Mouse (Mus musculus): ENCODE data around the gene Il4i1.

Gene Il4i1

DNA sequence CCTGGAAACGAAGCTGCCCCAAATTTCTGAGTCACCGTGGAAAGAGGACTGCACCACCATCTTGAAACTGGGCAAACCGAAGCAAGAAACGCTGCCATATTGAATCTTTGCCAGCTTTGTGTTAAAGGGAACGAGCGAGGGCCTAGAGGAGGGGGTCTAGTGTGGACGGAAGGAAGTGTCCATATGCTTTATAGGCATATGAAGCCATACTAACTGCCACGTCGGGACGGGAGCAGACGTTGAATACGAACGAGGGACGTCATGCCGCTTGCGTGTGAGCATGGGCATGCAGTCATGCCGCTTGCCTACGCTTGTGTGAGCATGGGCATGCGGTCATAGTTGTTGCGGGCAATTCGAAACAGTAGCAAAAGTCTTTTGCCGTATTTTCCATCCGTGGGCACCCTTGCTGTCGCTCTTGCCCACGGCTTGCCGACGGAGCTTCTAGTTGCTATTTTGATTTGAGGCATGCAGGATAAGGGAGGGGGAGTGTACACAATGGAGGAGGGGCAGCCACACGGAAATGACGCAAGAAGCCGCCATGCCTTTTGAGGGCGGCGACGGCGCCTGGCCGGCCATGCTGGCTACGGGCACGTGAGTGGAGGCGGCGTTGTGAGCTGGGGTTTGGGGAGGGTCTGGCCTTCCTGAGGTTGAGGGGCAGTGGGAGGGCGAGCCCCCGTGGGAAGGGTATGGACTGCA, 33.4 kb downstream of the Il4i1 start:
- DNase-seq (ENCODE audit: low read depth): peak; percentile 81

DNA sequence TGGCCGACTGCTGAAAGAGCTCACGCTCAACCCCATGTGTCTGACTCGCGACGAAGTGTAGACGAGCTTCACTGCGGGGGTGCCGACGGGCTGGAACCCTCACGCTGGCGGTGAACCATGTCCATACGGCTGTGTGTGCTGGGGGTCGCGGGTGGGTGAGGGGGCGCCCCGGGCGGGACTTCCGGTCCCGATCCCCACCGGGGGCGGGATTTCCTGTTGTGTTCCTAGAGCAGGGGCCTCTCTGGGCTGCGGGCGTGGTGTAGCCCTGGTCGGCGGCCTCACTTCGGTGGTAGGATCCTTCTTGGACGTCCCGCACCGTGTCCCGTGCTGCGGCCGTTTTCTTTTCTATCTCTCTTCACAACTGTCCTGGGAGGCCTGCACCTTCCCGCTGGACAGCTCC, 34.0 kb downstream of the Il4i1 start:
- no peak for DNase-seq (ENCODE audit: low read depth)

DNA sequence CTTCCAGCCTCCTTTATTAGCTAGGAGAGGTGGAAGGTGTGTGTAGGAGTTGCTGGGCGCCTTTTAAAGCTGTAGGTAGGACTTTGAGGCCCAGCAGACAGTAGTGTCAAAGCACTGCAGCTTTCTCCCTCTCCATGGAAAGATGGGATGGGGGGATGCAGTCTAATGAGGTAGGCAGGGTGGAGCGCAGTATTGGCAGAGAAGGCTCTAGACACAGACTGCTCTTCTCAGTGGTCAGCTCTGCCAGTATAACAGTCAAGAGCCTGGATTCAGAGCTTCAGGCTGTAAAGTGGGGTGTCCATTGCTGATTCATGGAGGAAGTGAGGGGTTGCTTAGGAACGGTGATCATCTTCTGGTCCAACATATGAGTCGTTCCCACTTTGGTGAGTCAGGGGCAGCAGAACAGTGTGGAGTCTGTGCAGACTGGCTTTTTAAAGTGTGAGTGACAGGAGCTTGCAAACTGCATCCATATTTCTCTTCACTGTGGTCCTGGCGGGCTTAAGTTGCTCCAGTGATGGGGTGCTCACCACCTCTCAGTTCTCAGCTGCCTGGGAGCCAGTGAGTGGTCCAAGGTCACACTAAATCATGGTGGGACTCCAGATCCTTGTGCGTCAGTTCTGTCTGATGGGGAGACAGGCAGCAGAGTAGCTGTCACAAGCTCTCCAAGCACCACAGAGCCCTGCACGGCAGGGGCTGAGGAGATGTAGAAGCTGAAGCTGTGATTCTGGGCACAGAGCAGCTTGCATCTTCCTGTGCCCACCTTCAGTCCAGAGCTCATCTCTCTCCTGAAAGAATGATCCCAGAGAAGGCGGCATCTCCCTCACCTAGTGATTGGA, 34.8 kb downstream of the Il4i1 start:
- no peak for DNase-seq (ENCODE audit: low read depth)

DNA sequence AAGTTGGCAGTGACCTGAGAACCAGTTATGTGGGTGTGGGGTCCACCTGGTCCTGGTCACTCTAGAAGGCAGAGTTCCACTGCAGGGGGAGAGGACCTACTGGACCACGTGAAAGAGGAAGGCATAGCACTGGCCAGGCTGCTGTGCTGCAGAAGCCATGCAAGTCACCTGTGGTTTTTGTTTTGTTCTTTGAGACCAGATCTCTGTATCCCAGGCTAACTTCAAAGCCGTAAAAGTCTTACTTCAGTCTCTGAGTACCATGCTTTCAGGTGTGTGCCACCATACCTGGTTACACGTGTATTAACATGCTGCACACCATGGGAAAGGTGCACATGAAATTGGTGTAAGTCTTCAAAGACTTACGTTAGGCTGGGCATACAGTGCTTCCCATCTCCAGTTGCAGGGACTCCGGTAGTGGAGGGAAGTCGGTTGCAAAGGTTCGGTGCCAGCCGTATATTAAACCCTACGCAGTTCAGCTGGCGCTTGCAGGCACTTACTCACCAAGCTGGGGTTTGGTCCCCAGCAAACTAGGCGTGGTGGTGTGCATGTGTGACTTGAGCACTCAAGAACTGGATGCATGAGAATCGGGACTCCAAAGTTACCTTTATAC, 35.5 kb downstream of the Il4i1 start:
- DNase-seq (ENCODE audit: low read depth): no peak

DNA sequence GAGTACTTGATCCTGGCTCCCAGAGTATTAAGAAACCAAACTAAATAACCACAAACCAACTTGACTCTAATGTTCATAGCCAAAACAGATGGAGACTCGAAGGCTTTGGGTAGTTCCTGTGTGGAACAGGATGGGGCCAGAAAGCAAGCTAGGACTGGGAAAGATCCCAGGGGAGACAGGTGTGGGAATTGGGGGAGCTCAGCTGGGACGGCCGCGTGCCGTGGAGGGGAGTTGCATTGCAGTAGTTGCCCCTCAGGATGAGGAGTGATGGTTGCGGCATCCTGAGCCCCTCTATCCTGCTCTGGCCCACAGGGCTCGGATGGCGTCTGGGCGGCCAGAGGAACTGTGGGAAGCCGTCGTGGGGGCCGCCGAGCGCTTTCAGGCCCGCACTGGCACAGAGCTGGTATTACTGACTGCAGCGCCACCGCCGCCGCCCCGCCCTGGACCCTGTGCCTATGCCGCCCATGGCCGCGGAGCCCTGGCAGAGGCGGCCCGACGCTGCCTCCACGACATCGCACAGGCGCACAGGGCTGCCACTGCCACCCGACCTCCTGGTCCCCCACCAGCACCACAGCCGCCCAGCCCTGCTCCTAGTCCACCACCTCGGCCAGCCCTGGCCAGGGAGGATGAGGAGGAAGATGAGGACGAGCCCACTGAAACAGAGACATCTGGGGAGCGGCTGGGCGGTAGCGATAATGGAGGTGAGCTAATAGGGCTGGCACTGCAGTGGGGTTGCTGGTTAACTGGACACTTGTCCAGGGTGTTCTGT, 36.3 kb downstream of the Il4i1 start:
- no peak for DNase-seq (ENCODE audit: low read depth)

DNA sequence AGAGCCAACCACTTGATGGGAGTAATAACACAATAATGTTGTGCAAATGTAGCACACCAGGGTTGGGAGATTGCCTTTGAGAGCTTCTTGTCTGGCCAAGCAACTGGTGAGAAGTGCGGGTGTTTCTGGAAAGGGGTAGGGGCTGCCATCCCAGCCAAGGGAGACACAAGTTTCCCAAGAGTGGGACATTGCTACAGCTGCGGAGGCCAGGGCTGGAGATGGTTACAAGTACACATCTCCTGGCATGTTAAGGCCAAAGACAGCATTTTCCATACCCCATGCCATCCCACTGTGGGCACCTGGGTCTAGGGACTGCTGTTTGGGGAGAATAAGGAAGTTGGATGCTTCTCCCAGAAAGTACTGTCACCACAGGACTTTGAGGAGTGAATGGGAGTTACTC, 36.9 kb downstream of the Il4i1 start:
- no peak for DNase-seq (ENCODE audit: low read depth)

DNA sequence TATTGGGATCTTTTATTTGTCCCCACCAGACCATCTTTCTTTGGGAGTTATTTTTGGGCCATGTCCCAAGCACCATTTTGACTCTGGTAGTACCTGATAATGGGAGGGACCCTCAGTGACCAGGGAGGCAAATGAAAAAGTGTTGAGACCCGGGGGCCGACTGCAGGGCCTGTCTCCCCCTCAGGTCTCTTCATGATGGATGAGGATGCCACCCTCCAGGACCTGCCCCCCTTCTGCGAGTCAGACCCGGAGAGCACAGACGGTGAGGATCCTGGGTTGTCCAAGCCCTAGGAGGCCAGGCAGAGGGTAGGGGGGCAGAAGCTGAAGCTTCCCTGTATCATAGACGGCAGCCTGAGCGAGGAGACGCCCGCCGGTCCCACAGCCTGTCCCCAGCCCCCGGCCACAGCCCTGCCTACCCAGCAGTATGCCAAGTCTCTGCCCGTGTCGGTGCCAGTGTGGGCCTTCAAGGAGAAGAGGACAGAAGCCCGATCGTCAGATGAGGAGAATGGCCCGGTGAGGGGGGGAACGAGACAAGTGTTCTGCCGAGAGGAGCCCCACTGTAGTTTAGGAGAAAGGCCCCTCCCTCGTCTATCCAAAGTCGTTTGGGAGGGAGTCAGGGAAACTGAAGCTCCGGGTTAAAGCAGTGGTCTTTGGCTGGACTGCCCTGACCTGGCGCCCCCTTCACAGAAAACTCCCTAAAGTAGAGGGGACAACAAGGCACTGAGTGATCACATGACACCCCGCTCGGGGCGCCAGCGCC, 37.6 kb downstream of the Il4i1 start:
- no peak for DNase-seq (ENCODE audit: low read depth)

DNA sequence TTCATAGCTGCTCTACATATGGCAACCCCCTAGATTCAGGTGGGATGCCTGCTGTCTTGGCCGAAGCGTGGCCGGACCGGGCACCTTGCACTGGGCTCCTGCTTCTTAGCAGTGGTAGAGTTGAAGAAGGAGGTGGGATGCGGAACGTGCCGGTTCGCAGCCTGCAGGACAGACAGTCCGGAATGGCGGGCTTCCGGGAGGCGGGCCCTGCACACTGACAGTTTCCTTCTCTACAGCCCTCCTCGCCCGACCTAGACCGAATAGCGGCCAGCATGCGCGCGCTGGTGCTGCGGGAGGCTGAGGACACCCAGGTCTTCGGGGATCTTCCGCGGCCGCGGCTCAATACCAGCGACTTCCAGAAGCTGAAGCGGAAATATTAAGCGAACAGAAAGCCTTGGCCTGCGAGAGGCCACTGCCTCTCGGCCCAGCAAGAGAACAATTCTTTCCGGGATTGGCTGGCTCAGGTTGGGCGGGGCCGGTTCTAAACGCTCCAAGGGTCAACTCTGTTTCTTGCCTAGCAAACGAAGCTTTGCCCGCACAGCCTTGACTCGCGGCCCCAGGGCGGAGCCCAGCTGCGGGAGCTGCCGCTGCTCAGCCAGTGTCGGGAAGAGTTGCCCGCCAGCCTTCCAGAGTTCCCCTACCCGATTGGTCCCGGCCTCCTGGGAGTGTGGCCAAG, 38.3 kb downstream of the Il4i1 start:
- peak; percentile 58 for DNase-seq (ENCODE audit: low read depth)

DNA sequence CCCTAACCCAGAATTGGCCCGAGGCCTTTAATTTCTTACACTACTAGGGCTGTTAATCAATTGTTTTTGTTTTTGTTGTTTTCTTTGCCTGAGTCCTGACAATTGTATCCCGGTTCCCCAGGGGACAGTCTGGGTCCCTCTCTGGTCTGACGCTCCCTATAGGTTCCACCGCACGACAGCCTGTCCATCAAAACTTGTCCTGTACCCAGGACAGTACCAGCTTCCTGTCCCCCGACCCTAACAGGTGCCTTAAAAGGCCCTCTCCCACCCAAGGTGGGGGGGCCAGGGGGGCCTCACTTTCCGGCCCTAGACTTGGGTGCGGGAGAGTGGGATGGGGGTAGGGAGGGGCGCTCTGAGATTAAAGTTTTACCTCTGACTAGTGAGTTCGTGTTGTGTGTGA, 38.8 kb downstream of the Il4i1 start:
- no peak for DNase-seq (ENCODE audit: low read depth)

DNA sequence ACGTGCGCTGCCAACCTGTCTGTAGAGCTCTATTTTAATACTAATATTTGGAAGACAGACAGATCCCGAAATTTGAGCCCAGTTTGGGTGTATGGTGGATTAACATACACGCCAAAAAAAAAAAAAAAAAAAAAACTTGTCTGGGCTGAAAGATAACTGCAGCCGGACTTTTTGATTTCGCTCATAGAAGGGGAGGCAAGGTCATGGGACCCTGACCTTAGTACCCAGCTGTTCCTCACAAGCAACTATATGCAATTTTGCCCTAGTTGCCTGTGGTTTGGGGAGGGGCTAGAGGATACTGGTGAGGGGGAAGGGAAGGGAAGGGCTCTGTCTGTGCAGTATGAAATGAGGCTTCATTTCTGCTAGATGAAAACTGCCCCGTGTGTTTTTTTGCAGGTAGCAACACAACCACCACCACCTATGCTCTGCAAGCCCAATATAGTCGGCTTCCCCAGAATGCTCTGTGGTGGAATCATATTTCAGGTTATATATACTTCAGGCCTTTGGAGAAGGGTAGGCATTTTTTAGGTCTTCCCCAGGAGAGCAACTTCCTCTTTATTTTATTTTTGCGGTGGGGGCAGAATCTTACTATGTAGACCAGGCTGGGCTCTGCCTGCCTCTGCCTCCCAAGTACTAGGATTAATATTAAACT, 40.2 kb downstream of the Il4i1 start:
- DNase-seq (ENCODE audit: low read depth): no peak

DNA sequence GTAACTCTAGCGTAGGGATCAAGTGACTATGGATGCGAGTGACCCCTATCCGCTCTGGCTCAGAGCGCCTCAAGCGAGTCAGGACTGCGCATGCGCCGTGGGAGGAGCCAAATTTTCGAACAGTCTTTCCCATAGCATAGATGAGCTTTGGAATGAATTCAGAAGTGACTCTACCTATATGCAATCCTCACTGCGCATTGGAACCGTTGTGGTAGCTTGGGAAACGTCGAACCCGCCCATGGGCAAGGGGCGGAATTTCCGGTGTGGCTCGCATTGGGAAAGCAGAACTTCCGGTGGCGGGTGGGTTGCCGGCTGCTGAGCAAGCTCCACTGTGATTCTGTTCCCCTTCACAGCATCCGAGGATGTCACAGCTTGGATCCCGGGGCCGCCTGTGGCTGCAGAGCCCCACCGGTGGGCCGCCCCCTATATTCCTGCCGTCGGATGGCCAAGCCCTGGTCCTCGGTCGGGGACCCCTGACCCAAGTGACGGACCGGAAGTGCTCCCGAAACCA, 40.9 kb downstream of the Il4i1 start, which contains the start of gene Pnkp:
Pnkp (plus strand) TSS at position 98 of the 511 bp plus-strand sequence.
- peak; percentile 62 for DNase-seq (ENCODE audit: low read depth)

DNA sequence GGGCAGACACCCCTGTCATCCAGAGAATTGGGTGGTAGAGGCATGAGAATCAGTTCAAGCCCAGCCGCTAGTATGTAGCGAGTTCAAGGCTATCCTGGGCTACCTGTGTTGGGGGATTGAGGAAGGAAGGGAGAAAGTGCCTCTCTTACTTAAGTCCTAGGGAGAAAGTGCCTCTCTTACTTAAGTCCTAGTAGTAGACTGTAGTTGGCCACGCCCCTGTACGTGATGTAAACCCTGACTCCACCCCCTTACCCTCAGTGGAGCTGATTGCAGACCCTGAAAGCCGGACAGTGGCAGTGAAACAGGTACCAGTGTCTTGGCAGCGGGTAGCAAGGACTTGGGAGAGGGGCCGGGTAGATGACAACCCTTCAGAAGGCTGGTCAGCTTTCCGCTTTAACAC, 41.7 kb downstream of the Il4i1 start:
- no peak for DNase-seq (ENCODE audit: low read depth)

DNA sequence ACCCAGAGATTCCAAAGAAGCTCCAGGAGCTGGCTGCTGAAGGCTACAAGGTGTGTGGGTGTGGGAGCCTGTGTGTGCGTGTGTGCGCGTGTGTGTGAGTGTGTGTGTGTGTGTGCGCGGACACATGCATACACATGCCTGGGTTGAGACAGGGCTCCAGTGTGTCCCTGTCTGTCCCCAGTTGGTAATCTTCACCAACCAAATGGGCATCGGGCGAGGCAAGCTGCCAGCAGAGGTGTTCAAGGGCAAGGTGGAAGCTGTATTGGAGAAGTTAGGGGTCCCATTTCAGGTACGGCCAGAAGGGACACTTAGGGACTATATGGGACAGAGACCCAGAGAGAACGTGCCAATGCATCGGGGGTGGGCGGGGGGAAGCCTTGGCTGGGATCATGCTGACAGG, 43.7 kb downstream of the Il4i1 start:
- DNase-seq (ENCODE audit: low read depth): no peak

DNA sequence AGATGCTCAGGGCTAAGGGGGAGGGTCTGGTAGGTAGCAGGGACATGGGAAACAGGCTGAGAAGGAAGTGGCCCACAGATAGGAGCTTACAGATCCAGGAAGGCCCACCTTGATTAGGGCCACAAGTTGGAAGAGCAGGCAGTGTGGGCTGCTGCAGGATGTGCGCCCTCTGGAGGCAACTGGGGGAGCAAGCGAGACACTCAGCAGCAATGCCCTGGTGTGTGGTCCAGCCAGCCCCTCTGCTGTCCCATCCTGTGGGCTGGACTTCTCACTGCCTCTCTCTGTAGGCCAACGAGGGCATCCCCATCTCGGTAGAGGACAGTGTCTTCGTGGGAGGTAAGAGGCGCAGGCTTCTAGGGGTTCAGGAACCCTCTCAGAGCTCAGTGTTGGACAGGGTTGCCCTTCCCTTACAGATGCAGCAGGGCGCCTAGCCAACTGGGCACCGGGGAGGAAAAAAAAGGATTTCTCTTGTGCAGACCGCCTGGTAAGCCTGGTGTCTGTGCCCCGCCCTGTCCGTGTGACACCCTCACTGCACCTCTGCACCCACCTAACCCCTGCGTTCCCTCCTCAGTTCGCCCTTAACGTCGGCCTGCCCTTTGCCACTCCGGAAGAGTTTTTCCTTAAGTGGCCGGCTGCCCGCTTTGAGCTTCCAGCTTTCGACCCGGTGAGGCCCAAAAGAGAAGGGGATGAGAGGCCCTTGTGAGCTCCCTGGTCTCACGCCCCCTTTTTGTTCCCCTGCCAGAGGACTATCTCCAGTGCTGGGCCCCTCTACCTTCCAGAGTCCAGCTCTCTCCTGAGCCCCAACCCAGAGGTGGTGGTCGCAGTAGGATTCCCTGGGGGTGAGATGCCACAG, 44.6 kb downstream of the Il4i1 start:
- peak; percentile 31 for DNase-seq (ENCODE audit: low read depth)

DNA sequence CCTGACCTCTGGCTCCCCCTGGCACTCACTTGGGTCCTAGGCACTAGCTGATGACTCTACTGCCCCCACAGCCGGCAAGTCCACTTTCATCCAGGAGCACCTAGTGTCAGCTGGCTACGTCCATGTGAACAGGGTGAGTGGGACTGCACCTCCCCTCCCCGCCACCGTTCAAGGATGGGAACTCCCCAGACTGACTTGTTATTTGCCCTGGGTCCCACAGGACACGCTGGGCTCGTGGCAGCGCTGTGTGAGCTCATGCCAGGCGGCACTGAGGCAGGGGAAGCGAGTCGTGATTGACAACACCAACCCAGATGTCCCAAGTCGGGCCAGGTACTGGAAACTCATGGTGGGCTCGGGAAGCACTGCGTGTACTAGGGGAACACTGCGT, 45.2 kb downstream of the Il4i1 start:
- DNase-seq (ENCODE audit: low read depth): no peak

DNA sequence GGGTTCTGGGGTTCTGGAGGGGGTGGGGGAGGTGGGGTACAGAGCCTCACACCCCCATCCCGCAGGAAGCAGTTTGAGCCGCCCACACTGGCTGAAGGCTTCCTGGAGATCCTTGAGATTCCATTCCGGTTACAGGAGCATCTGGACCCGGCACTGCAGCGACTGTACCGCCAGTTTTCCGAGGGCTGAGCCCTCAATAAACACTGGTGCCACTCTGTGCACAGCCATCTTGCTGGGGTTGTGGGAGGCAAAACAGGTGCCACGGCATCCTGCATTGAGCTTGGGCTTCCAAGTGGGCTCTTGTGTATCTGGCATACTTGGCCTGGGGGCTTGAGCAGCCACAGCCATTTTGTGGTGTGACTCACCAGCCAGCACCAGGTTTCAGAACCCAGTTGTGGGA, 46.2 kb downstream of the Il4i1 start:
- no peak for DNase-seq (ENCODE audit: low read depth)

DNA sequence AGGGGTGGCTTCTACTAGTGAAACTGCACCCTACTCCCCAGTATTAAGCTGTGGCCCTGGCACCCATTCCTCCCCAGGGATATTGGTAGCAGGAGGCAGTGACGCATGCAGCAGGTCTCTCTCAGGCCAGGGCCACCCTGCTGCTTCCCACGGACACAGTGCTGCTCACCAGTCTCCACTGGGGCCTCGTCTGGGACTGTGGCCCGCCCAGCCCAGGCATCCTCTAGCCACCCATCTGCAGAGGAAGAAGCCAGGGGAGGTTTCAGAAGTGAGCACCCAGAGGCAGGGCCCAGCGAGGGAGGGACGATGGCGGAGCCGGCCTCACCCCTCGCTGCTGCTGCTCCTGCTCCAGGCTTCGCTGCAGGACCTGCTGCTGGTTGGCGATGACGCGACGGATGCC, 47.0 kb downstream of the Il4i1 start:
- no peak for DNase-seq (ENCODE audit: low read depth)

DNA sequence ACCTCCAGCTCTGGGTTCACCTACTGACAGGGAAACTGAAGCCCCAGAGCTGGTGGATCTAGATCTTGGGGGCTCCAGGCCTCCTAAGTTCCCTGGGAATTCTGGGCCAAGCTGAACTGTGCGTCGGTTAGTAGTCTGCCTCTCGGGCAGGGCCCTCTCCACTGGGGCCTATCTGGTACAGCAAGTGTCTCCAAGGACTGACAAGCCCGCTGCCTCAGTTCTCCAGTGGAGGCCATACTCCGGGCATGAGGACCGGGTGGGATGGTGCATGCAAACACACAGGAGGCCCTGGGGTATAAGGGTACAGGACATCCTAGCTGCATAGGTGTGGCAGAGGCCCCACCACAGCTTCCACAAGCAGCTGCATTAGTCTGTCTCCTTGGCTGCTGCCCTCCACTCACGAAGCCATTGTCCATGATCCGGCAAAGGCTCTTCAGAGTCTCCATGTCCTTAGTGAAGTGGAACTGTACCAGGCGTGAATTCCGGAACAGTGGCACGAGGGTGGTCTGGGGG, 47.9 kb downstream of the Il4i1 start:
- no peak for DNase-seq (ENCODE audit: low read depth)
